Mouse (Mus musculus) adrenal gland, adult 2 months (tissue): ENCODE measurements around the gene Slc30a2. TPM values are rescaled to one million over a fixed set of nuclear protein-coding genes. Genes with fewer than 3 reads are reported as not detected.

ENCODE experiments used
- DNase-seq: peaks from one replicate; pipeline ENCODE4 v3.0.0; 2021
- polyA plus RNA-seq: library from polyadenylated mRNA; depleted of rRNA; stranded (reverse); fragments of >200 nt; gene quantifications from 2 replicates; pipeline ENCODE4 v1.2.3, GENCODE M21; 2012
- total RNA-seq, 2 experiments: library from RNA; stranded (reverse); gene quantifications; 2 replicates each; pipeline ENCODE4 v1.2.3; 2021

The Slc30a2 gene
- total and polyA plus RNA-seq, 3 experiments, result 21.2 to 60.8 (median 33.0) TPM

DNA sequence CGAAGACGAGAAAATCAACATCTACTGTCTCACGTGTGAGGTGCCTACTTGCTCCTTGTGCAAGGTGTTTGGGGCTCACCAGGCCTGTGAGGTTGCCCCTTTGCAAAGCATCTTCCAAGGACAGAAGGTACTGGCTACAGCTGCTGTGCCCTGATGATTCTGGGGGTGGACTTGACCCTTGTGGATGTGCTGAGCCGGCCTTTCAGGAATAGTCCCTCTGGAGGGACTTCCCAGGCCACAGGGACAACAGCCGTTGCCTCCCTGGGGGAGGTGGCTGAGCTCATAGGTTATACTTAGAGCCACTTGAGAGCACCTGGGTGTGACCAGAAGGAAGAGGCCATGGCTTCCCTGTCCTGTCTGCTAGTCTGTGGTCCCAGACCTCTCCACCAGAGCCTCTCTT is 23.3 kb upstream of the Slc30a2 start:
- DNase-seq, result no peak

DNA sequence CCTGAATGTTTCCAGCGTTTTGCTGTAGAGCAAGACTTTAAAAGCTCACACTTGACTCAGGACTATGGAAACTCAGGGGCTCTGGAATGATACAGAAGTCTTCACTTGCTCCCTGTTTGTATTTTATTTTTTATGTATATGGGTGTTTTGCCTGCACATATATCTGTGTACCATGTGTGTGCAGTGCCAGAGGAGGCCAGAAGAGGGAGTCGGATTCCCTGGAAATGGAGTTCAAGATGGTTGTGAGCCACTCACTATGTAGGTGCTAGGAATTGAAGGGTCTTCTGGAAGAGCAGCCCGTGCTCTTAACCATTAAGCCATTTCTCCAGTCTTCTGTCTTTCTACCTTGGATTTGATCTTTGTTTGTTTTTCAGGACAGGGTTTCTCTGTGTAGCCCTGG is 21.5 kb upstream of the Slc30a2 start:
- no peak for DNase-seq

DNA sequence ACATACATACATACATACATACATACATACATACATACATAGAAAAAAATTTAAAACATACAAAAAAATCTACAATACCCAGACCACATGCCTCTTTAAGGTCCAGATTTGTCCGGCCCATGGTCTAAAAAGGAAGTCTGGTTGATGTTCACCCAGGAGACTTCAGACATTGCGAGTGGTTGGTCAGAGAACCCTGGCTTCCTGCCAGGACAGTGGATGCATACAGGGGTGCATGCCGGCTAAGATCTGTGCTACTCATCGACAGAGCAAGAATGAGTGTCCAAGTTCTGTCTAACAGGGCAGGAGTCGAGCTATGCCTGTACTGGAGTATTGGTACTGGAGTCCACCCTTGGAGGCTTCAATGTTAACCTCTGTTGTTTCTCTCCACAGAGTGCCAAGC is 18.3 kb upstream of the Slc30a2 start:
- no peak for DNase-seq

DNA sequence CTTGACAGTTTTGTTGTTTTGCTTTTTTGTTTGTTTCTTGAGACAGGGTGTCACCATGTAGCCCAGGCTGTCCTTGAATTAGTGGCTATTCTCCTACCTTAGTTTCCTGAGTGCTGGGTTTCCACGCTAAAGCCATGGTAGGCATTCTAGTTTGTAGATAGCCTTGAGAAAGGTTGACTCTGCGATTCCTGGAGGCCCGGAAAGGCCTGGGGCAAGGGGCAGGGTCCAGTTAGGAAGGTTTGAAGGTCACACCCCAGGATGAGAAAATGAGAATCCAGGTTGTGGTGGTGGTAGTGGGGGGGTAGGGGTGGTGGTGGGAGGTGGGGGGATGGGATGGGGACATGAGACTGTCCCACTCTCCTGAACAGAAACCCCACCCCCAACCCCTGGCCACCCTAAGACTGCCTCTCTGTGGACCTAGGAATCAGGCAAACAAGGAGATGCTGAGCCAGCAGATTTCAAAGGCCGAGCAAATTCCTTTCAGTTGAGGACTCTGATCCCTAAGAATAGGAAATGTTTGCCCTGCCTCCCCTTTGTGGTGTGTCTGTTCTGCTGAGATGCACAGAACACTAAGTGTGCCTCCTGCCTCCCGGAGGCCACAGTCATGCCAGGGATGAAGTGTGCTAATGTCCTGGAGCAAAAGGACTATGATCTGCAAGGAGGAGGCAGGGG is 16.0 kb upstream of the Slc30a2 start:
- no peak for DNase-seq

DNA sequence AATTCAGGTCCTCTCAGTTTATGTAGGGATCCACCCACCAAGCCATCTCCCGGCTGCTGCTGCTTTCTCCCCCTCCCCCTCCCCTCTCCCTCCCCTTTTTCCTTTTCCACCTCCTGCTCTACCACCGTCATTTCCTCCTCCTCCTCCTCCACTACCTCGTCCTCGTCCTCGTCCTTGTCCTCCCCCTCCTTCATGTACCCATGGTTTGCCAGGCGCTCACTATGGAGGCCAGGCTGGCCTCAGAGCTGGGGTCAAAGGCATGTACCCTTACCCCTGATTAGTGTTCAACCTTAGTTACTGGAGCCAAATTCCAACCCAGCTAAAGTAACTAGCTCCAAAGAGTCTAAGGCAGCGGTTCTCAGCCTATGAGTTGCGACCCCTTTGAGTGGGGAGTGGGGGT is 14.8 kb upstream of the Slc30a2 start:
- no peak for DNase-seq

DNA sequence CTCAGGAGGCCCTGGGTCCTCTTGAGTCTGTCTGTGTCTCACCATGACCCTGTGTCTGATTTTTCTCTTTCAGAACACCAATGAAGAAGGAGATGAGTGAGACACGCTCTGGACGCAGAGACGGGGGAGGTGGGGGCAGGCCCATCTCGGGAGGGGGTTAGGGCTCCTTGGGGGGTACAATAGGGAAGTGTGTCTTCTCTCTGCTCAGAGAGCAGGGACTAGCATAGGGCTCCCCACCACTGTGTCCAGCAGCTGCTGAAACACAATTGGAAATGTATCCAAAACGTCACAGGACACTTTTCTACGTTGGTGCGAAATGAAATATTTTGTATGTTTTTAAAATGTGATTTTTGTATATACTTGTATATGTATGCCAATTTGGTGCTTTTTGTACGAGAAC is 14.1 kb upstream of the Slc30a2 start:
- DNase-seq, result no peak

DNA sequence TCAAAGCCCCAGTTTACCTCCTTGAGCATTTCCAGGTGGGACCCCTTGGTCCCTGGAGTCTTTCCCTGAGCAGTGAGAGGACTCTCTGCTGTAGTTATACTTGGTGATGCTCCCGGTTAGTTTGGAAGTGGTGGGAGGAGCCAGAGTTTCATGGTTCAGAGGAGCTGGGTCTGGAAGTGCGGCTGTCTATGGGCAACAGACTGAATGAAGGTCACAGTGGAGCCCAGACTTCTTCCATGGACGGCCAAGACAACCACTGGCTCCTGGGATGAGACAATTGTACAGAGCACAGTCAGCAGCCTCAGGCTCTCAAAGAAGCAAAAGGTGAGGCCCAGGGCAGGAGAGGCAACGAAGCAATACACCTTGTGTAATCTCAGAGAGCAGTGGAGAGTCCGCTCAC is 12.7 kb upstream of the Slc30a2 start:
- DNase-seq, result no peak

DNA sequence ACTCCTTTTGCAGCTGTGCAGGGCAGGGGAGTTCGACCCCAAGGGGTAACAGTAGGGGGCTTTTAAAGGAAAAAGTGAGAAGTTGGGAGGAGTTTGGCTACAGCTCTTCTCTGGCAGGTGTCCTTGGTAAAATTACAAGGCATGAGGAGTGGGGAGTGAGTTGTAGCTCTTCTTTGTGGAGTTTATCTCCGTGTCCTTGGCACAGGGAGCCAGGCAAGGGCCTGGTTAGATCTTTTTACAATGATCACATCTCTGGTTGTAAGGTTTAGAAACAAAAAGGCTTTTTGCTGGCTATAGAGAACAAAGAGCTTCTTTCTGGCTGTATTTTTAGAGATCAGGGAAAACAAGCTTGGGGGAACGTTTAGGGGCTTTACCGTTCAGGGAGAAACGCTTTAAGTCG is 1.8 kb upstream of the Slc30a2 start:
- DNase-seq, result peak; percentile 51

DNA sequence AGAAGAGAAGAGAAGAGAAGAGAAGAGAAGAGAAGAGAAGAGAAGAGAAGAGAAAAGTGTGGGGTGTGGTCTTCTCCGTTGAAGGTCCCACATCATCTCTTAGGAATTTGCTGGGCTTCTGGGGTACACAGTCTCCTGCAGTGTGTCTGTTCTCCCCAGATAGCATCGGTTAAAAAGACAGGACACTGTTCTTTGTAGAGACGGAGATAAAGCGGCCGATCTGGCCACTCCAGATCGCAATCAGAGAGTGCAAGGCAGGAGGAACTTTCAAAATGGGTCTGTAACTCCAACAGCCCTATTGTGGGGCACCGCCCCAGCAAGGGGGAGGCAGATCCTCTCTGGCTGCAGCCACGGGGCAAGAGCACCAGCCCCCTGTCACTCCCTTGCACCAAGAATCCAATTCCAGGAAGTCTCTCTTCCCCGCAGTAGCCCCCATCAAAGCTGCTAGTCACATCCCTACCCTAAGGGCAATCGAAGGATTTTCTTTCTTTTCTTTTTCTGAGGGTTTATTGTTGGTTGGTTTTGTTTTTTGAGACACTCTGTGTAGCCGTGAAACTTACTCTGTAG is 685 bp upstream of the Slc30a2 start:
- DNase-seq, result no peak

DNA sequence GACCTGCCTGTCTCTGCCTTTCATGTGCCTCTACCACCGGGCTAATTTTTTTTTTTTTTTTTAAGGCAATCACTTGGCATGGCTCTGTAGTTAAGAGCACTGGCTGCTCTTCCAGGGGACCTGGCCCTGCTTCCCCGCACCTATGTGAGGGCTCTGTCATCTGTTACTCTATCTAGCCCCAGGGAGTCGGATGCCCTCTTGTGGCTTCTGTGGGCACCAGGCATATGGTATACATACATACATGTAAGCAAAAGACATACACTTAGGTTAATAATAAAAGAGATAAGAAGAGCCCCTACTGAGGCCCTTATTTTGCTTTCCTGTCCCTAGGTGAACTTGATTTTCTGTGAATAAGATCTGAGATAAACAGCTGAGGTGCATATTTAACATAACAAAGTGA is 1.6 kb downstream of the Slc30a2 start:
- DNase-seq, result no peak

DNA sequence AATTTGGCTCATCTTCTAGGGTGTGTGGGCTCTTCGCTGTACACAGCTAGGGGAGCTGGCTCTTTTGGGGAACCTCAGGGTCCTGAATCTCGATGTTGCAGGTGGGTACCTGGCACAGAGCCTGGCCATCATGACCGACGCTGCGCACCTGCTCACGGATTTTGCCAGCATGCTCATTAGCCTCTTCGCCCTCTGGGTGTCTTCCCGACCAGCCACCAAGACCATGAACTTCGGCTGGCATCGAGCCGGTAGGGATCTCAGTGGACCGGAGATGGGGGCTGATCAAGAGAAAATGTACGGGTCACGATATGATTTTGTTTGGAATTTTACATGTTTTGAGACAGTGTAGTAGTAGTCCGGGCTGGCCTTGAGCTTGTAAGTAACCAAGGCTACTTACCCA is 2.8 kb downstream of the Slc30a2 start:
- no peak for DNase-seq

DNA sequence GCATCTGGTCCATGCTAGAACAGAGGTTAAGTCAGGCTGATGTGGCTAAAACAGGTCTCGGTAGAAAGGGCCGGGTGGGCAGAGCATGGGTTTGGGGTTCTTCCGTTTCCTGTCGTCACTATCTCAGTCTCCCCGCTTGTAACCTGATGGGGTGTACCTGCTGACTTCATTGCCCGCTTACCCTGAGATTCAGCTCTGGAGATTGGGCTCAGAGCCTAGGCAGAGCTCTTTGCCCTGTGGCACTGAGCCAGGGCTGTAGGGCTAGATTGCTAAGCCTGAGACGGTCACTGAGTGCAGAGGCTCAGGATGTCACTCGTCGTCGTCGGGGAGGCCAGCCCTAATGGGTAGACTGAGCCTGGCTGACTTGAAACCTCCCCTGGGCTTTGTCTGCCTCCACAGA is 5.1 kb downstream of the Slc30a2 start:
- peak; percentile 56 for DNase-seq

DNA sequence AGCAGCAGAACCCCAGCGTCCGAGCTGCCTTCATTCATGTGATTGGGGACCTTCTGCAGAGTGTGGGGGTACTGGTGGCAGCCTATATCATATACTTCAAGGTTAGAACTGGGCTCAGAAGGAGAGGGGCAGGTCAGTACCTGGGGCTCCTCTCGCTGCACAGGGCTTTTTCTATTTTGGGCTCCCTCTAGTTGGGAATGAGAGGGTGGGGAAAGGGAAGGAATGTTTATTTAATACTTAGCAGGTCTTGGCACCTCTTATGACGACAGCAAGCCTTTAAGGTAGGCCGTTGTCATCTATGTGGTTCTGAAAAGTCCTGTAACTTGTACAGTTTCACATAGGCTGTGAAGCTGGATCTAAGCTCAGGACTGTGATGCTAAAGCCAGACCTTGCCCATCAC is 5.6 kb downstream of the Slc30a2 start:
- no peak for DNase-seq

DNA sequence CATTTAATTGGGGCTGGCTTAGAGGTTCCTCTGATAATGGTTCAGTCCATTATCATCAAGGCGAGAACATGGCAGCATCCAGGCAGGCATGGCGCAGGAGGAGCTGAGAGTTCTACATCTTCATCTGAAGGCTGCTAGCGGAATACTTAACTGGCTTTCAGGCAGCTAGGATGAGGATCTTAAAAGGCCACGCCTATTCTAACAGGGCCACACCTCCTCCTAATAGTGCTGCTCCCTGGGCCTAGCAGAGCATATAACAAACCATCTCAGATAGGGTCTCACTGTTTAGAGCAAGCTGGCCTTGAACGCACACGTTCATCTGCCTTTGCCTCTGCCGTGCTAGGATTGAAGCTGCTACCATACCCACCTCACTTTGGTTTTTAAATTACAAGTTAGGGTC is 6.8 kb downstream of the Slc30a2 start:
- no peak for DNase-seq

DNA sequence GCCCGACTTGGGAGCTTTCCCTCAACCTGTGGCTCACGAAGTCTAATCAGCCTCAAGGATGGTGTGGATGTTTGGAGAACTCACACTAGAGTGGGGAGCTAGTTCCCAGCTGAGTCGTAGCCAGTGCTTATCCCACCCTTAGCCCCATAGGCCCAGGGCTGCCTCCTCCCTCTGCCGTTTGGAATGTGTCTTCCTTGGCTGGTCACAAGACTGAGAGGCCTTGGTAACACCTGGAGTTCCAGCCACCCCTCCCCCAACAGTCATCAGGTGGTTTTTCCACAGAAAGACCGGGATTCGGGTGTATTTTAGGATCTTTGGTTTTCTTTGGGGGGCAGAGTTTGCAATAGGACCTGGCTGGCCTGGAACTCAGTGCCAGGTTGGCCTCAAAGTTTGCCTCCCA is 7.7 kb downstream of the Slc30a2 start:
- DNase-seq, result no peak

DNA sequence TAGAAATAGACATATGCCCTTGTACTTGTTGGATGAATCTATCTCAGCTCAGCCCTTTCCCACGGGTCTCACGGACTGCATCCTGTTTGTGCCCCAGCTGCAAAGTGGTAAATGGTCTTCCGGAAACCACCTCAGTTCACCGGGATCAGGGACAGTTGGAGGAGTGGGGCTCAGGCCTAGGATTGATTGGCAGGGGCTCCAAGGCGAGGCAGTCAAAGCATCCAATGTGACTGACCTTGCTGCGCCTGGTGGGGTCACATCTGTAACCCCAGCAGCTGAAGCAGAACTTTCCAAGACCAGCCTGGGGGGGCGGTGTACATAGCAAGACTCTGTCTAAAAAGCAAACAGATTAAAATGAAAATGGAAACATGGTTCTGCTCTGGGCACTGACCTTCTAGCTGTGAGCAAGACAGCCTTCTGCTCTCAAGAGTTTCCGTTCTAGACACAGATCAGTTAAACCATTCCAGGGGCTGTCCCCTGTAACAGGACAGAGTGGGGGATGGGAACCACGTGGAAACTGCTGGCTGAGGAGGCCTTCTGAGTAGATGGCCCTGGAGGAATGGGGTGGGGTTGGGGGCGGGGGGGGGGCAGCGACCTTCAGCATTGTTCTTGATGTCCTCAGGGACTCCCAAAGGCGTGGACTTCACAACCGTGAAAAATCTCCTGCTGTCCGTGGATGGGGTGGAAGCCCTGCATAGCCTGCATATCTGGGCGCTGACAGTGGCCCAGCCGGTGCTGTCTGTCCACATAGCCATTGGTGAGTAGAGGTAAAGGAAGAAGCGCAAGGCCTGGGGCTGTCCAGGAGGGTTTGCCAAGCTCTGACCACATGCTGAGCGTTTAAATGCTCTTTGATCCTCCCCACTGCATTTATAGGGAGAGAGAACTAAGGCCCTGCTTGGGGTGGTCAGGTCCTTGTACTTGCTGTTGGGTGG is 8.6 kb downstream of the Slc30a2 start:
- peak; percentile 37 for DNase-seq

DNA sequence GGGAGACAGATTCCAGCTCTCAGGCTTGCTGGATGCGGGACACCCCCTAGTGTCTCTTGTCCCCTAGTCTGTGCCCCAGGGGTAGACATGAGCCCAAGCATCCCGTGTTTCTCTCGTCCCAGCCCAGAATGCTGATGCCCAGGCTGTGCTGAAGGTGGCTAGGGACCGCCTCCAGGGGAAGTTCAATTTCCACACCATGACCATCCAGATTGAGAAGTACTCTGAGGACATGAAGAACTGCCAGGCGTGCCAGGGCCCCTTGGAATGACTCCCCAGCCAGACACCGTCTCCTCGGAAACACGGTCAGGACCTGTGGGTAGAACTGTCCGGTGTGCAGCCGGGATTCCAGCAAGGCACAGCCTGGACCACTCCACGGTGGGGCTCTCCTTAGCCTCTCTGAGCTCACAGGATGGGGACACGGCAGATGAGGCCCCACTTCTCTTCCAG is 9.3 kb downstream of the Slc30a2 start:
- DNase-seq, result no peak

DNA sequence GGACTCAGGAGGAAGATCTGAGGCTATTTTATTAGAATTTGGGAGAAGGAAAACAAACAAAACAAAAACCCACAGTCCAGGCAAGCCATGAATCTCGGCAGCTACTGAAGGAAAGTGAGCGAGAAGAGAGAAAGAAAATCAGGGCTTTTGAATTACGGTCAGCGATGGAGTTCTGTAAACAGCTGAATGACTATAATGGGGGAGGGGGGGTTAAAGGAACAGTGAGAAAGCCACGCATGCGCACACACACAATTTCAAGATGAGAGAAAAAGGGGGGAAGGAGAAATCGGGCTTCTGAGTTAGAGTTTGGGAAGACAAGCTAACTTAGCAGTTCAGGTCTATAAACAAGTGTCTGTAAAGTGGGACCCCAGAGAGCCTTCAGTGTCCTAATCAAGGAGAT is 9.9 kb downstream of the Slc30a2 start:
- DNase-seq, result no peak

DNA sequence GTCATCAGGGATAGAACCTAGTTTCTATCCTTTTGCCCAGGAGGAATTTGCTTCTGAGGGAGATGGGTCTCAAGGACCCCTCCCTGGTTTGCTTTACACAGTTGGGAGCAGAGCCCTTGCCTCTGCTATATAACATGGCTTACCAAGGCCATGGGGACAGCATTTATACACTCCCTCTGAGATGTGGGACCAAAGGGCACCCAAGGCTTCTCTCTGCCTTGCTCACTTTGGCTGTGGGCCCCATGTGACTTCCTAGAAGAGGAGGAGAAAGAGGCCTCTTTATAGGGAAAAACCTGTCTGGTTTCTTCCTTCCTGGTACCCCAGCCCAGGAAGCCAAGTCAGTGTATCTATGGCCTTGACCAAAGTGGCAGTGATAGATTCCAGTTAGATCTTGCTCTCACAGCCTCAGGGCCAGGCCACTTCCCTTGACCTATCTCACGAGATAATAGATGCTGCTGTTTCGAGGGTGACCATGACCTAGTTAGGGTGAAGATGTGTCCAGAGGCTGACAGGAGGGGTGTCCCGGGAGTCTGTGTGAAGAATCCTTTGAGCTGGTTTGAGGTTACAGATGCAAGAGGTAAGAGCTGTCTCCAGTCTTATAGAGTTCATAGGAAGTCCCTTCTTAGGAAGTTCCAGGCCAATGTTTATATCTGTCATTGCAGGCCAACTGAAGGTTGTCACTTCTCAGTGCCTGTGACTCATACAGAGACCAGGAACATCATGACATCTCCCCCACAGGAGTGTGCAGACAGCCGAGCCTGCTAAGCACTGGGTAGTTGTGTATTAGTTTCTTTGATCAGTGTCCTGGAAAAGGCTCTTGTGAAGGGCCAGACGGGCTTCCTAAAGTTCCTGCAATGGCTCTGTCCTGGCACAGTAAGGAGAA is 10.8 kb downstream of the Slc30a2 start:
- peak; percentile 80 for DNase-seq

DNA sequence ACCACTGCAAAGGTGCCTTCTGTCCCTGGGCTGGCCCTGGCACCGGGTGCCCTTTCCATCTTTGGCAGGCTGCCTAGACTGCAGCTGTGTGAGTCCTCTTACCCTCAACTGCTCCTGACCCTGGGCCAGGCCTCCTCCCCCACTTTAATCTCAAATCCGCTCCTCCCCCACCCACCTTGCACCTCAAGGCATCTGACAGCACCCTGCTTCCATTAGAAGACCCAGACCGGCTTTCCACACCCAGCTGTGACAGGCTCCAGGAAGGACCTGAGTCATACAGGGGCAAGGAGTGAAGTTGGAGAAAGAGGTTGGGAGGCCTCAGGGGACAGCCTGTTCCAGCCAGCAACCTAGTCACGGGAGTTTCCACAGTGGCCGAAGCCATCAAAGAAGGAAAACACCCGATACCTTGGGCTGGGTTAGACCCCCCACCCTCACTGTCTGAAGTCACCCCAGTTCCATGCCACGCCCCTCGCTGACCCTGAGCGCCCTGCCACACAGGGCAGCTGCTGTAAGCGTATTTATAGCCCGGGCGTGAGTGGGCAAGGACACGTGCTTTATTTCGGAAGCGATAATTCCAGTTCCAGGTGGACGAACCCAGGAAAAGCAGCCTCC is 13.0 kb downstream of the Slc30a2 start:
- peak; percentile 93 for DNase-seq

DNA sequence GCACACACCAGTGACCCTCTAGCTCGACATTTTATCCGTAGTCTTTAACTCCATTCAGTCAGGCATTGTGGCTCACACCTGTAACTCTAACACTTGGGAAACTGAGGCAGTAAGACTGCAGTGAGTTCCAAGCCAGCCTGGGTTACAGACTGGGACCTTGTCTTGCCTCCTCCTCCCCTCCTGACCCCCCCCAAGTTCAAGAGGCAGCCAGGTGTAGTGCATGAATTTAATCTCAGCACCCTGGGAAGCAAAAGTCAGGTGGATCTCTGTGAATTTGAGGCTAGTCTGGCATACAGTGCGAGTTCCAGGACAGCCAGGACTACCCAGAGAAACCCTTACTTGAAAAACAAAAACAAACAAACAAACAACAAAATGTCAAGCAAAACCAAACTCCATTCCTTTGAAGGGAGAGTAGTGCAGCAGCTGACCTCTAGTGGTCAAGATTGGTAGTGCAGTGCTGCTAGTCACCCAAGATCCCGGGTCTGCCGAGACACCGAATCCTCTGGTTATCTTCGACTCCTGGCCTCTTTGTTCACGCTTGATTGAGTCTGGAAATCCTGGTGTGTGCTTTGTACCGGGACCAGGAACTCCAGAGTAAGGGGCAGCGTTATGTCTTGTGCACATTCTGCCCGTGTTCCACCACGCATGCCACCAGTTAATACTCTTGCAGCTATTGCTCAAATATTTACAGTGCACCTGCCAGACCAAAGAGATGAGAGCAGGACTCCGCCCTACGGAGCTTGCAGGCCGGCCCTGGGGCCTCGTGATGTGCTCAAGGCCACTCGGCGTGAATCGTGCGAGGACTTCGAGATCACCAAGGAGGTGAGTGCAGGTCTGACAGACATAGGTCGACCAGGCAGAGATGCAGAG is 13.8 kb downstream of the Slc30a2 start:
- peak; percentile 74 for DNase-seq
